33 mouse cellular contexts compared by ENCODE assay signal in genomic region chr2:27905411-27905810, GRCm38 (mm10). TPM values are rescaled to one million over a fixed set of nuclear protein-coding genes. Genes with fewer than 3 reads are reported as not detected.
"Had no signal": no experiment of that assay in that cellular context is flagged by ENCODE, and none has a peak within 500 bp of the region (broad histone marks: within the 10 kb centered on the region; RNA-seq: fewer than 3 reads in every experiment).

No protein-coding gene starts in this region.

- H3K36me3 ChIP-seq: heart, embryonic 13.5 days; heart, embryonic 15.5 days; hindbrain, embryonic 10.5 days; hindbrain, embryonic 12.5 days; hindbrain, embryonic 13.5 days; hindbrain, embryonic 15.5 days; intestine, embryonic 15.5 days; kidney, embryonic 15.5 days had no signal

- H3K4me2 ChIP-seq: heart, embryonic 13.5 days; heart, embryonic 15.5 days; hindbrain, embryonic 12.5 days; hindbrain, embryonic 13.5 days; hindbrain, embryonic 14.5 days; hindbrain, embryonic 15.5 days; intestine, embryonic 15.5 days; kidney, embryonic 15.5 days had no signal

- H3K4me3 ChIP-seq: heart, embryonic 13.5 days; heart, embryonic 15.5 days; hindbrain, embryonic 10.5 days; hindbrain, embryonic 12.5 days; hindbrain, embryonic 13.5 days; hindbrain, embryonic 15.5 days; intestine, embryonic 15.5 days; kidney, embryonic 15.5 days; layer of hippocampus, adult 2 months; left cerebral cortex, adult 2 months had no signal

- DNase-seq: heart, postnatal 10 days; heart, postnatal 14 days; heart, postnatal 36 days; heart, postnatal 4 days; kidney, adult 11 months; kidney, adult 18-20 months; kidney, adult 2 months; kidney, adult 8-10 months; kidney, adult 9 months; kidney, postnatal 10 days; kidney, postnatal 14 days; kidney, postnatal 25 days; kidney, postnatal 36 days; kidney, postnatal 4 days; layer of hippocampus, adult 9-11 months; layer of hippocampus, postnatal 36 days had no signal

- H3K4me1 ChIP-seq: hindbrain, embryonic 15.5 days had no signal

- H3K27ac ChIP-seq: heart, embryonic 13.5 days; heart, embryonic 15.5 days; hindbrain, embryonic 10.5 days; hindbrain, embryonic 12.5 days; hindbrain, embryonic 13.5 days; hindbrain, embryonic 14.5 days; hindbrain, embryonic 15.5 days; hindbrain, postnatal 0 days; intestine, embryonic 15.5 days; kidney, embryonic 15.5 days; kidney, postnatal 0 days; layer of hippocampus, adult 2 months; left cerebral cortex, adult 2 months had no signal

- H3K27me3 ChIP-seq: heart, embryonic 13.5 days; heart, embryonic 15.5 days; hindbrain, embryonic 12.5 days; hindbrain, embryonic 13.5 days; hindbrain, embryonic 15.5 days; intestine, embryonic 15.5 days; kidney, embryonic 15.5 days had no signal

- ATAC-seq: hindbrain, embryonic 16.5 days; hindbrain, postnatal 0 days; inflammation-experienced regulatory T-cells, adult 6 months; intestine, embryonic 15.5 days; intestine, embryonic 16.5 days; intestine, postnatal 0 days had no signal

- H3K9me3 ChIP-seq: heart, embryonic 13.5 days; heart, embryonic 15.5 days; hindbrain, embryonic 10.5 days; hindbrain, embryonic 12.5 days; hindbrain, embryonic 13.5 days; hindbrain, embryonic 15.5 days; intestine, embryonic 15.5 days; kidney, embryonic 15.5 days had no signal

- H3K9ac ChIP-seq: heart, embryonic 13.5 days; heart, embryonic 15.5 days; hindbrain, embryonic 12.5 days; hindbrain, embryonic 13.5 days; hindbrain, embryonic 14.5 days; hindbrain, embryonic 15.5 days; intestine, embryonic 15.5 days; kidney, embryonic 15.5 days had no signal

RNA-seq across cellular contexts. Expression of gene Col5a1, which starts 19.2 kb away (rescaled TPM):
- polyA plus RNA-seq: inflammation-experienced regulatory T-cells, adult 6 months had no signal
